Mouse (Mus musculus): ENCODE data around the gene Pih1d1. TPM values are rescaled to one million over a fixed set of nuclear protein-coding genes. Genes with fewer than 3 reads are reported as not detected.

The Pih1d1 gene
- 26.1 TPM for polyA plus RNA-seq (2017; shearing (Covaris generic))

GRCm38 (mm10) chr7:45154096-45154992, at the start of gene Pih1d1, which contains the start of gene Aldh16a1:
TSS of gene Pih1d1 (plus strand) at chr7:45154303.
TSS of gene Aldh16a1 (minus strand) at chr7:45154584.

GRCm38 (mm10) chr7:45124224-45125143, 29.6 kb upstream of the Pih1d1 start, which contains the start of gene Rps11:
TSS of gene Rps11 (minus strand) at chr7:45124439.

GRCm38 (mm10) chr7:45128624-45129246, 25.4 kb upstream of the Pih1d1 start, which contains the start of gene Rpl13a:
TSS of gene Rpl13a (minus strand) at chr7:45128761.

GRCm38 (mm10) chr7:45135993-45136567, 18.0 kb upstream of the Pih1d1 start, which contains the start of the genes Gm45713 and Flt3l:
TSS of gene Gm45713 (minus strand) at chr7:45136231.
TSS of gene Flt3l (minus strand) at chr7:45136432.

DNA sequence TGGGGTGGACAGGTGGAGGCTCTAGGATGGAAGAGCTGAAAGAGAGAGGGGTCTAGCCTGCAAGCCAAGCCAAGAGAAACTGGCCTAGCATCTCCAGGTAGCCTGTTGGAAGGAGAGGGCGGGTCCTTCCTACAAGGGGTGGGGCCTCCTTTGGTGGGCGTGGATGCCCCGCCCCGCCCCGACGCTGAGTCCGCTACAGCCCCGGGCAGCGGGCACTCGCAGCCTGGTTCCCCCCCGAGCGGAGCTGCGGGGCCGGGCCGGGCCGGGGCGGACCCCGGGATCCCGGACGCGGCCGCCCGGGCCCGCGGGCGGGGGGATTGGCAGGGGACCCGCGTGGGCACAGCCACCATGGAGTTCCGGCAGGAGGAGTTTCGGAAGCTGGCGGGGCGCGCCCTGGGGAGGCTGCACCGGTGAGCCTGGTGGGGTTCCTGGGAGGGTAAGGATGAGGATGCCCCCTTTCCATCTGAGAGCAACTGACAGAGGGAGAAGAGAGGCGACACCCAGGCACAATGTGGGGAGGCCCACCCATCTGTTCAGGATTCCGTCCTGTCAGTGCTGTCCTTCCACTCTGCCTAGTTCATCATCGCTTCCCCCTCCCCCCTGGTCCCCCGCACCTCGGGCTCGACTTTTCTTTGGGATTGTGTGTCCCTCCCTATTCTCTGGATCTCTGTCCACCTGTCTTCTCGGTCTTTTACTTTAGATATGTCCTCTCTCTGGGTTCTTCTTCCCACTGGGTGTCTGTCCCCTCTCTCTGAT, 9.8 kb downstream of the Pih1d1 start, which contains the start of gene Slc17a7:
Slc17a7 (plus strand) TSS at position 215 of the 756 bp plus-strand sequence.

DNA sequence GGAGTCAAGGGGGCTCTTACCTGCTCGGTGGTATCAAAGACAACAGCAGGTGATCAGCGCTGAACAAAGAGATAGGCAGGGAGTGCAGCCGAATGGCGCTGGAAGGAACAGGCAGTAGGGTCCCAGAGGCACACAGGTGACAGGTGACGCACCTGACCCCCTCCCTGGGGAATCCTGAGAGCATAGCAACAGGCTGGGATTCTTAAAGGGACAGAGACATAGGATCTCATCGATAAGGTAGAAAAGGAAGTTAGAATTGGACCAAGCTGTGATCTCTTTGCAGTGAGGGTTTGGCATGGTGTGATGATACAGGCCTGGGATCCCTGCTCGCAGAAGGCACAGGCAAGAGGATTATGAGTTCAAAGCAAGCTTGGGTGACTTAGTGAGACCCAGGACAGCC, 25.4 kb downstream of the Pih1d1 start, which contains the start of gene Gfy:
Gfy (minus strand) TSS at position 101 of the 400 bp plus-strand sequence.

GRCm38 (mm10) chr7:45180896-45181477, 26.9 kb downstream of the Pih1d1 start, which contains the start of gene Pth2:
TSS of gene Pth2 (plus strand) at chr7:45180995.

GRCm38 (mm10) chr7:45204380-45205143, 50.5 kb downstream of the Pih1d1 start, which contains the start of gene Ccdc155:
TSS of gene Ccdc155 (minus strand) at chr7:45204892.

Other genes starting within 250 kb of the Pih1d1 start
- gene Ap2a1, start 224.8 kb upstream of the Pih1d1 start, polyA plus RNA-seq (2017; shearing (Covaris generic)) = 48.2 TPM
- gene Tsks, start 211.1 kb upstream of the Pih1d1 start, polyA plus RNA-seq (2017; shearing (Covaris generic)) = not detected
- 0.44 TPM for gene Cpt1c, start 179.5 kb upstream of the Pih1d1 start, polyA plus RNA-seq (2017; shearing (Covaris generic))
- gene Prmt1, start 167.7 kb upstream of the Pih1d1 start, polyA plus RNA-seq (2017; shearing (Covaris generic)) = 120 TPM
- gene Irf3, start 156.7 kb upstream of the Pih1d1 start, polyA plus RNA-seq (2017; shearing (Covaris generic)) = 121 TPM
- 11.6 TPM for gene Bcl2l12, start 155.6 kb upstream of the Pih1d1 start, polyA plus RNA-seq (2017; shearing (Covaris generic))
- 24.6 TPM for gene Scaf1, start 137.9 kb upstream of the Pih1d1 start, polyA plus RNA-seq (2017; shearing (Covaris generic))
- 21.5 TPM for gene Rras, start 136.3 kb upstream of the Pih1d1 start, polyA plus RNA-seq (2017; shearing (Covaris generic))
- gene Prr12, start 101.4 kb upstream of the Pih1d1 start, polyA plus RNA-seq (2017; shearing (Covaris generic)) = 2.0 TPM
- 85.4 TPM for gene Nosip, start 91.9 kb upstream of the Pih1d1 start, polyA plus RNA-seq (2017; shearing (Covaris generic))
- 1.2 TPM for gene Prrg2, start 91.6 kb upstream of the Pih1d1 start, polyA plus RNA-seq (2017; shearing (Covaris generic))
- gene Rcn3, start 62.1 kb upstream of the Pih1d1 start, polyA plus RNA-seq (2017; shearing (Covaris generic)) = 4.0 TPM
- 5.7 TPM for gene Fcgrt, start 50.5 kb upstream of the Pih1d1 start, polyA plus RNA-seq (2017; shearing (Covaris generic))
- gene Rps11, start 29.9 kb upstream of the Pih1d1 start, polyA plus RNA-seq (2017; shearing (Covaris generic)) = 1,926 TPM
- 3,339 TPM for gene Rpl13a, start 25.5 kb upstream of the Pih1d1 start, polyA plus RNA-seq (2017; shearing (Covaris generic))
- not detected for gene Gm45713, start 18.1 kb upstream of the Pih1d1 start, polyA plus RNA-seq (2017; shearing (Covaris generic))
- gene Flt3l, start 17.9 kb upstream of the Pih1d1 start, polyA plus RNA-seq (2017; shearing (Covaris generic)) = 136 TPM
- 34.3 TPM for gene Aldh16a1, start 281 bp downstream of the Pih1d1 start, polyA plus RNA-seq (2017; shearing (Covaris generic))
- gene Slc17a7, start 9.6 kb downstream of the Pih1d1 start, polyA plus RNA-seq (2017; shearing (Covaris generic)) = not detected
- gene Gfy, start 25.3 kb downstream of the Pih1d1 start, polyA plus RNA-seq (2017; shearing (Covaris generic)) = not detected
- not detected for gene Pth2, start 26.7 kb downstream of the Pih1d1 start, polyA plus RNA-seq (2017; shearing (Covaris generic))
- gene Ccdc155, start 50.6 kb downstream of the Pih1d1 start, polyA plus RNA-seq (2017; shearing (Covaris generic)) = not detected
- 32.1 TPM for gene Dkkl1, start 57.8 kb downstream of the Pih1d1 start, polyA plus RNA-seq (2017; shearing (Covaris generic))
- 1.2 TPM for gene Tead2, start 61.5 kb downstream of the Pih1d1 start, polyA plus RNA-seq (2017; shearing (Covaris generic))
- gene Cd37, start 84.8 kb downstream of the Pih1d1 start, polyA plus RNA-seq (2017; shearing (Covaris generic)) = 391 TPM
- not detected for gene Slc6a16, start 86.8 kb downstream of the Pih1d1 start, polyA plus RNA-seq (2017; shearing (Covaris generic))
- gene Slc6a21, start 123.2 kb downstream of the Pih1d1 start, polyA plus RNA-seq (2017; shearing (Covaris generic)) = not detected
- gene Trpm4, start 179.5 kb downstream of the Pih1d1 start, polyA plus RNA-seq (2017; shearing (Covaris generic)) = 5.3 TPM
- not detected for gene Hrc, start 181.0 kb downstream of the Pih1d1 start, polyA plus RNA-seq (2017; shearing (Covaris generic))
- 0.30 TPM for gene Ppfia3, start 212.7 kb downstream of the Pih1d1 start, polyA plus RNA-seq (2017; shearing (Covaris generic))
- gene Lin7b, start 216.3 kb downstream of the Pih1d1 start, polyA plus RNA-seq (2017; shearing (Covaris generic)) = not detected
- gene Snrnp70, start 241.4 kb downstream of the Pih1d1 start, polyA plus RNA-seq (2017; shearing (Covaris generic)) = 207 TPM

All from effector memory CD4-positive, alpha-beta T cell, adult 5 months (primary cell).